Mouse (Mus musculus) kidney, postnatal 25 days (tissue): Measurements from ENCODE around the gene Itfg2.

Experiments used
- DNase-seq, 2 experiments: peaks; one replicate each; pipeline ENCODE4 v3.0.0; 2021; ENCODE audit warnings: mixed read lengths in 2 of 2

The Itfg2 gene

GRCm38 (mm10) chr6:128424269-128425019, at the start of gene Itfg2:
Itfg2 (minus strand) TSS chr6:128424931.
- peak; percentile 97 to 98 for DNase-seq

GRCm38 (mm10) chr6:128474112-128474511, 49.4 kb upstream of the Itfg2 start:
- no peak for DNase-seq

GRCm38 (mm10) chr6:128469451-128469850, 44.7 kb upstream of the Itfg2 start:
- peak; percentile 73 to 81 for DNase-seq

GRCm38 (mm10) chr6:128467298-128467697, 42.6 kb upstream of the Itfg2 start:
- no peak for DNase-seq

GRCm38 (mm10) chr6:128466563-128466962, 41.8 kb upstream of the Itfg2 start:
- DNase-seq, result no peak

GRCm38 (mm10) chr6:128466043-128466442, 41.3 kb upstream of the Itfg2 start:
- DNase-seq, result no peak

- no peak for DNase-seq
These were observed 40.3 kb upstream of the Itfg2 start for GRCm38 (mm10) chr6:128464996-128465395.

- no peak for DNase-seq
These were observed 36.9 kb upstream of the Itfg2 start for GRCm38 (mm10) chr6:128461606-128462005.

- no peak for DNase-seq
These were observed 36.2 kb upstream of the Itfg2 start for GRCm38 (mm10) chr6:128460729-128461503.

GRCm38 (mm10) chr6:128460321-128460720, 35.6 kb upstream of the Itfg2 start:
- no peak for DNase-seq

- DNase-seq, result no peak
These were observed 32.5 kb upstream of the Itfg2 start for GRCm38 (mm10) chr6:128457186-128457585.

GRCm38 (mm10) chr6:128455835-128456605, 31.3 kb upstream of the Itfg2 start:
- no peak for DNase-seq

- DNase-seq, result no peak
These were observed 22.3 kb upstream of the Itfg2 start for GRCm38 (mm10) chr6:128447063-128447462.

GRCm38 (mm10) chr6:128445761-128446535, 21.2 kb upstream of the Itfg2 start:
- peak; percentile 80 to 88 for DNase-seq

- DNase-seq, result no peak
These were observed 15.5 kb upstream of the Itfg2 start for GRCm38 (mm10) chr6:128440238-128440637.

- DNase-seq, result peak in 1 of 2 experiments; percentile 57
These were observed 14.2 kb upstream of the Itfg2 start for GRCm38 (mm10) chr6:128438871-128439341.

- peak; percentile 92 to 97 for DNase-seq
These were observed 13.7 kb upstream of the Itfg2 start, which contains the start of gene Fkbp4 for GRCm38 (mm10) chr6:128438317-128438870. Fkbp4 (minus strand) TSS chr6:128438677.

GRCm38 (mm10) chr6:128437731-128438316, 13.1 kb upstream of the Itfg2 start:
- peak; percentile 84 to 94 for DNase-seq

- DNase-seq, result no peak
These were observed 12.6 kb upstream of the Itfg2 start for GRCm38 (mm10) chr6:128437288-128437687.

- DNase-seq, result no peak
These were observed 11.8 kb upstream of the Itfg2 start for GRCm38 (mm10) chr6:128436356-128437005.

GRCm38 (mm10) chr6:128435474-128435873, 10.7 kb upstream of the Itfg2 start:
- peak; percentile 90 to 92 for DNase-seq
